Mouse (Mus musculus) gastrocnemius, adult 2 months (tissue): ENCODE data around the gene Tanc1. TPM values are rescaled to one million over a fixed set of nuclear protein-coding genes. Genes with fewer than 3 reads are reported as not detected.

ENCODE experiments used
- DNase-seq: peaks from one replicate; pipeline ENCODE4 v3.0.0; 2022
- H3K27ac ChIP-seq: fragments of 200-600 bp; 2 replicates; pipeline ENCODE4 v1.8.1; 2022; ENCODE audit warnings: mild to moderate bottlenecking
- H3K4me3 ChIP-seq: fragments of 200-600 bp; 2 replicates; pipeline ENCODE4 v1.8.1; 2022; ENCODE audit warnings: mild to moderate bottlenecking, moderate library complexity
- CTCF ChIP-seq: fragments of 200-600 bp; IDR thresholded peaks from 2 replicates; pipeline ENCODE4 v1.8.1; 2022; ENCODE audit warnings: antibody characterized with exemption, mild to moderate bottlenecking, moderate library complexity
- intact Hi-C: fragments of 180-260 bp; cut with DNase I; formaldehyde crosslinking; loops from one replicate; pipeline ENCODE4 v1.15.1; 2025
- total RNA-seq, 2 experiments: library from RNA; stranded (reverse); gene quantifications; 2 replicates each; pipeline ENCODE4 v1.2.3; 2021

The Tanc1 gene
- total RNA-seq, 2 experiments from 2014 or later: 6.3 to 8.7 TPM

GRCm38 (mm10) chr2:59793337-59793736 is 181.5 kb downstream of the Tanc1 start:
- DNase-seq: no peak
- intact Hi-C loops: no loop called here
- Histone ChIP-seq H3K4me3 (no peak overlapping the region), H3K27ac (no peak overlapping the region)
- no peak for TF ChIP-seq CTCF

- Histone ChIP-seq H3K27ac (no peak overlapping the region), H3K4me3 (no peak overlapping the region)
- TF ChIP-seq CTCF: no peak
- intact Hi-C loops: no loop called here
- peak; percentile 32 for DNase-seq
Measured at GRCm38 (mm10) chr2:59794838-59795237, 183.0 kb downstream of the Tanc1 start.

GRCm38 (mm10) chr2:59798934-59799532 is 187.2 kb downstream of the Tanc1 start:
- peak; percentile 53 for DNase-seq
- Histone ChIP-seq H3K27ac (peak overlapping the region; percentile 49), H3K4me3 (0 out of 2 replicates have a peak overlapping the region, but pooled peaks have one; percentile 1)
- intact Hi-C loops: no loop called here
- no peak for TF ChIP-seq CTCF

- Histone ChIP-seq H3K4me3 (no peak overlapping the region), H3K27ac (no peak overlapping the region)
- TF ChIP-seq CTCF: no peak
- intact Hi-C loops: no loop called here
- no peak for DNase-seq
Measured at GRCm38 (mm10) chr2:59799572-59799971, 187.7 kb downstream of the Tanc1 start.

GRCm38 (mm10) chr2:59800481-59801266 is 188.8 kb downstream of the Tanc1 start:
- H3K27ac ChIP-seq: no peak overlapping the region
- DNase-seq: no peak
- TF ChIP-seq CTCF: no peak
- intact Hi-C loops: no loop called here
- H3K4me3 ChIP-seq: no peak overlapping the region

- no peak for DNase-seq
- H3K27ac ChIP-seq: no peak overlapping the region
- H3K4me3 ChIP-seq: no peak overlapping the region
- TF ChIP-seq CTCF: no peak
- intact Hi-C loops: no loop called here
Measured at GRCm38 (mm10) chr2:59802722-59803387, 191.0 kb downstream of the Tanc1 start.

- no peak overlapping the region for H3K27ac ChIP-seq
- intact Hi-C loops: no loop called here
Measured at GRCm38 (mm10) chr2:59805595-59805994, 193.8 kb downstream of the Tanc1 start.

GRCm38 (mm10) chr2:59806038-59806437 is 194.2 kb downstream of the Tanc1 start:
- TF ChIP-seq CTCF: no peak
- no peak overlapping the region for H3K27ac ChIP-seq
- H3K4me3 ChIP-seq: no peak overlapping the region
- intact Hi-C loops: no loop called here
- no peak for DNase-seq

More at GRCm38 (mm10) chr2:59805595-59805994, 193.8 kb downstream of the Tanc1 start:
- H3K4me3 ChIP-seq: no peak overlapping the region
- no peak for TF ChIP-seq CTCF
- DNase-seq: no peak

- Histone ChIP-seq H3K4me3 (no peak overlapping the region), H3K27ac (no peak overlapping the region)
- TF ChIP-seq CTCF: no peak
- no peak for DNase-seq
- intact Hi-C loops: no loop called here
Measured at GRCm38 (mm10) chr2:59808608-59809007, 196.8 kb downstream of the Tanc1 start.

- intact Hi-C loops: no loop called here
- no peak for TF ChIP-seq CTCF
- no peak overlapping the region for H3K4me3 ChIP-seq
- H3K27ac ChIP-seq: no peak overlapping the region; the same call in 1 of the 2 replicates
- peak; percentile 42 for DNase-seq
Measured at GRCm38 (mm10) chr2:59810039-59810438, 198.2 kb downstream of the Tanc1 start.

- TF ChIP-seq CTCF: no peak
- Histone ChIP-seq H3K4me3 (no peak overlapping the region), H3K27ac (peak overlapping the region; percentile 40; the same call in 1 of the 2 replicates)
- DNase-seq: no peak
- intact Hi-C loops: no loop called here
Measured at GRCm38 (mm10) chr2:59811247-59811646, 199.4 kb downstream of the Tanc1 start.

- no peak overlapping the region for H3K27ac ChIP-seq
- intact Hi-C loops: no loop called here
- TF ChIP-seq CTCF: no peak
Measured at GRCm38 (mm10) chr2:59812641-59813040, 200.8 kb downstream of the Tanc1 start.

GRCm38 (mm10) chr2:59813457-59813856 is 201.6 kb downstream of the Tanc1 start:
- Histone ChIP-seq H3K27ac (no peak overlapping the region), H3K4me3 (no peak overlapping the region)
- DNase-seq: no peak
- intact Hi-C loops: no loop called here
- TF ChIP-seq CTCF: no peak

More at GRCm38 (mm10) chr2:59812641-59813040, 200.8 kb downstream of the Tanc1 start:
- no peak overlapping the region for H3K4me3 ChIP-seq
- no peak for DNase-seq
